Mouse (Mus musculus): ENCODE measurements around the gene Dync1i1. TPM values are rescaled to one million over a fixed set of nuclear protein-coding genes. Genes with fewer than 3 reads are reported as not detected.
A peak's percentile ranks its signal among the peaks of the same experiment; 100 is the strongest.

Gene Dync1i1
- polyA plus RNA-seq, 1 experiment from 2014 or later, result 3.7 TPM

- peak overlapping the region; percentile 35 for H3K4me2 ChIP-seq
- H3K9me3 ChIP-seq (replicated peaks), result no peaks in the 10 kb centered on the region
- H3K9ac ChIP-seq, result no peak overlapping the region
- 44% methylated on average over 25 of the region's 25 CpGs for whole genome bisulfite sequencing
- ATAC-seq (replicated peaks; ENCODE audit: low FRiP score), result peak; percentile 49; the same call in 1 of the 2 replicates
- peak overlapping the region; percentile 13 for H3K4me3 ChIP-seq (replicated peaks)
- no peaks in the 10 kb centered on the region for H3K27me3 ChIP-seq
- H3K36me3 ChIP-seq, result no peaks in the 10 kb centered on the region
- no peak overlapping the region for H3K27ac ChIP-seq
- H3K4me1 ChIP-seq, result peaks cover 13% of the 10 kb centered on the region; the same call in 1 of the 2 replicates
Observed at GRCm38 (mm10) chr6:5991817-5992755, 266.6 kb downstream of the Dync1i1 start.

DNA sequence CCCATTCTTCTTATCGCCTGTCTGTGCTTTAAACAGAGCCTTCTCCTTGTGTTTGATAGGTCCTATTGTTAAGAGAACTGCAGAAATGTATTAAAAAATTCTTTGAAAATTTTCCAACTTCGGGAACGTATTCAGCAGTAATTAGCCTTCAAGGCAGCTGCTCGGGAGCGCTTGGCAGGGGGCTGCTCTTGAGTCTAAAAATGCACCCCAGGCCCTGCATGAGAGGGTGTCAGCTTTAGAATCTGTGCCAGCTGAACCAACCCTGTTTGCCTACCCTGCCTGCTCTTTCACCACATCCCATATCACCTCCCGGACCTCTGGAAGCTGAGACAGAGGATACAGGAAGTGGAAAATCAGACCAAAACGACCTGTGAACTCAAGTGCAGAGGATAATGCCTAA, 267.6 kb downstream of the Dync1i1 start:
- no peaks in the 10 kb centered on the region for H3K27me3 ChIP-seq
- 48% methylated on average over 7 of the region's 7 CpGs for WGBS
- H3K9me3 ChIP-seq (replicated peaks), result no peaks in the 10 kb centered on the region
- no peak for ATAC-seq (replicated peaks; ENCODE audit: low FRiP score)
- H3K27ac ChIP-seq, result no peak overlapping the region
- no peak overlapping the region for H3K9ac ChIP-seq
- H3K4me3 ChIP-seq (replicated peaks), result no peak overlapping the region
- H3K36me3 ChIP-seq, result no peaks in the 10 kb centered on the region
- peaks cover 13% of the 10 kb centered on the region; the same call in 1 of the 2 replicates for H3K4me1 ChIP-seq
- H3K4me2 ChIP-seq, result no peak overlapping the region

DNA sequence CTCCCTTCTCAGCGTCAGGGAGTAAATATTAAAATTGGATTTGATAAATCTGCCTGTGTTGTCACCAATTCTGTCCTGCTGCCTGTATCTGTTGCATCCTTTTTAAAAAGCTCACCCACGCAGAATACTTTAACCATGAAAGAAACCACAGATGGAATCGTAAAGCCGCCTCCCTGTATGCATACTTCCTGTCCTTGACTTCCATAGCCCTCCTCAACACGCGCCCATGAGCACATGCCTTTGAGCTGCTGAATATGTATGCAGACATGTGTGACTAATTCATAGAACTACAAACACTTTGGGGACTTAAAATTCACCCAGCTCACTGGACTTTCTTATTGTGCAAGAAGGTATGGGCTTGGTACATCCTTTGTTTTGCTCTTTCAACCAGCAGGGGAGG, 272.1 kb downstream of the Dync1i1 start:
- 71% methylated on average over 6 of the region's 6 CpGs for WGBS

DNA sequence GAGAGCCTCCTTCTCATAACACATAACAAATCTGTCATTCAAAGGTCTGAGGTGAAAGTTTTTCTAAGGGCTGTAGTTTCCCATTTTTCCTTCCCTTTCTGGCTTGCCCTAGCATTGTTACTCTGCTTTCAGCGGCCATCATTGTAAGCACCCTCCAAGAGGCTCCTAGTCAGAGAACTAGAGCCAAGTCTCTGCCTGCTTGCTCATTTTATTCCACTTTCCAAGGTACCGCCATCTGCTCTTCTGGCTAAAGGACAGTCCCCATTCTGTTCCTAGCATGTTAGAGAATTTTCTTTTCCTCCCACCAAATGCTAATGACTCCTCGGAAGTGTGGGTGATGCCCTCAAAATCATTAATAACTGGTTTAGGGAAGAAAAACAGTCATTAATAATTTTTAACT, 276.6 kb downstream of the Dync1i1 start:
- H3K36me3 ChIP-seq, result no peaks in the 10 kb centered on the region

More for the DNA sequence above, 272.1 kb downstream of the Dync1i1 start:
- no peak overlapping the region for H3K4me3 ChIP-seq (replicated peaks)
- H3K9ac ChIP-seq, result no peak overlapping the region
- H3K27ac ChIP-seq, result no peak overlapping the region
- no peak overlapping the region for H3K4me2 ChIP-seq
- ATAC-seq (replicated peaks; ENCODE audit: low FRiP score), result no peak
- no peaks in the 10 kb centered on the region for H3K9me3 ChIP-seq (replicated peaks)
- peaks cover 5% of the 10 kb centered on the region; the same call in 1 of the 2 replicates for H3K4me1 ChIP-seq
- H3K36me3 ChIP-seq, result no peaks in the 10 kb centered on the region
- no peaks in the 10 kb centered on the region for H3K27me3 ChIP-seq

DNA sequence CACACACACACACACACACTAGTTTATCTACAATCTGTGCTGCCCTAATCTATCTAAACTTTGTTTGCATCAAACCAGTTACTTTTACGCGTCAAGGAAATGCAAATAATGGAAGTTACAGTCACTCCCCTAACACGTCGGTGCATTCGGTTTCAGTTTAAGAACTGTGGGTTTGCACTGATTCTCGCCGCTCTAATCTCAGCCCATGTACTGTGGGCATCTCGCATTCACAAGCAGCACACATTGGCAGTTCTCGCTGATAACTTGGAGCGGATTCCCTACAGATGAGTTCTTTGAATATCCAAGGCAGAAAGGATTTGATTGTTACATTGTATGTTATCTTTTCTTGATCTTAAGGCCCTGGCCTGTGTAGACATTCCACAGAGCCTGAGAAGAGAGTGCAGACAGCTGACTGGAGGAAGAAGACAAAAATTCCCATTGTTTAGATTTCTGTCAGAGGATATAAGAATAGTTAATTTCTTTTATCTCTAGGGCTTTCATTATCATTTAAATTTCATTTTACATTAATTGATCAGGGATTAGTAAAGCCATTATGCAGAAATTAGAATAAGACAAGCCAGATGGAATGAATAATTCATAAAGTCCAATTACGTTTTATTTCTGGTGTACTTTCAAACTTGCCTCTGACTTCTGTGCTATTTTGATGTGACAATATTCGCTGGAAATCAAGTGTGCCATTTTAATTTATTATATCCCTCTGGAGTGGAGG, 279.5 kb downstream of the Dync1i1 start:
- H3K4me1 ChIP-seq, result peaks cover 3% of the 10 kb centered on the region; the same call in 1 of the 2 replicates
- H3K36me3 ChIP-seq, result no peaks in the 10 kb centered on the region
- no peak overlapping the region for H3K27ac ChIP-seq
- H3K9ac ChIP-seq, result no peak overlapping the region
- no peaks in the 10 kb centered on the region for H3K9me3 ChIP-seq (replicated peaks)
- no peak for ATAC-seq (replicated peaks; ENCODE audit: low FRiP score)
- 0 out of 2 replicates have a peak, but pooled peaks cover 4% of the 10 kb centered on the region for H3K27me3 ChIP-seq
- no peak overlapping the region for H3K4me3 ChIP-seq (replicated peaks)
- no peak overlapping the region for H3K4me2 ChIP-seq
- 72% methylated on average over 12 of the region's 12 CpGs for WGBS

More for the DNA sequence above, 276.6 kb downstream of the Dync1i1 start:
- H3K27ac ChIP-seq, result no peak overlapping the region
- peaks cover 3% of the 10 kb centered on the region; the same call in 1 of the 2 replicates for H3K4me1 ChIP-seq
- 0 out of 2 replicates have a peak, but pooled peaks cover 4% of the 10 kb centered on the region for H3K27me3 ChIP-seq
- 68% methylated on average over 3 of the region's 3 CpGs for WGBS
- no peak overlapping the region for H3K4me2 ChIP-seq
- no peaks in the 10 kb centered on the region for H3K9me3 ChIP-seq (replicated peaks)
- no peak for ATAC-seq (replicated peaks; ENCODE audit: low FRiP score)
- no peak overlapping the region for H3K4me3 ChIP-seq (replicated peaks)
- no peak overlapping the region for H3K9ac ChIP-seq

DNA sequence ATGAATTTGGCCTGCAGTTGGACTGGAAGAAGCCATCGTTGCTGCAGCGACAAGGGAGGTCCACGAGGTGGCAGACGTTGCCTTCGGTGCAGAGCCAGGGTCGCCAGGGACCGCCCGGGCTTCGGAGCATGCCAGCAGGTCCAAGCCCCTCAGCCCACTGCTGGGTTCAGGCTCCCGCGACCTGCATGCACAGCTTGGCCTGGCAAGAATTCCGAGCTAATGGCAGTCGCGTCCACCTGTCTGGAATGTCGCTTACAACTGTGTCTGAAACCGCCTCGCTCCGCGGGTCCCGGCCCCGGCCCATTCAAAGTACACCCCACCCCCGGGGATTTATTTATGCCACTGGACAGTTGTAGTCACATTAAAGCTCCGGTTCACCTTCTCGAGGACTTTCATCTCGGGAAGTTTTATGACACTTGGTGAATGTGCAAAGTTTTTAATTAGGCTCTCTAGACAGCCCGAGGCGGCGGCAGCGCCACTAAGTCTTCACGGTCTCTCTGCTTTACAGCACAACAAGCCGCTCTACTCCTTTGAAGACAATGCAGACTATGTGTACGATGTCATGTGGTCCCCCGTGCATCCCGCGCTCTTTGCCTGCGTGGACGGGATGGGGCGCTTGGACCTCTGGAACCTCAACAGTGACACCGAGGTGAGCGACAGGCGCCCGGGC, 280.5 kb downstream of the Dync1i1 start:
- Histone ChIP-seq H3K9ac (peak overlapping the region; percentile 33), H3K36me3 (no peaks in the 10 kb centered on the region), H3K27ac (no peak overlapping the region), H3K4me2 (peak overlapping the region; percentile 94), H3K4me3 (replicated peaks) (peak overlapping the region; percentile 56), H3K27me3 (0 out of 2 replicates have a peak, but pooled peaks cover 4% of the 10 kb centered on the region), H3K4me1 (peaks cover 3% of the 10 kb centered on the region; the same call in 1 of the 2 replicates), H3K9me3 (replicated peaks) (no peaks in the 10 kb centered on the region)
- 2% methylated on average over 42 of the region's 42 CpGs for WGBS
- peak; percentile 98 for ATAC-seq (replicated peaks; ENCODE audit: low FRiP score)

DNA sequence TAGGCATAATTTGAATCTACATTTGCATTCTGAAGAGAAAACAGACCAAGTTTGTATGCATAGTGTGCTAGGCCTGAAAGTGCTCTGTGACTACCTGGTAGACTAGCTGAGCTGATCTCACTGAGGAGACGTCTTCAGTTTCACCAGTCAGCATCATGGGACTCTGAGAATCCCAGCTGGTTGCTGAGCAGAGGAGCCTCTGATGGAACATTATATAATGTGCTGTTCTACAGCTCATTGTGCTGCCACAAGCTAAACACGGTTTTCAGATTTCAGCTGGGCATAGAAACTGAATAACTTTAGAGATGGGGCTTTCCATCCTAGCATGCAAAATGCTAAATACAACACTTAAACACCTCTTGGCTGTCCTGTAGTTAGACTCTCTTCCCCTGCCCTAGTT, 285.9 kb downstream of the Dync1i1 start:
- H3K36me3 ChIP-seq, result no peaks in the 10 kb centered on the region
- H3K9ac ChIP-seq, result no peak overlapping the region
- no peak overlapping the region for H3K4me2 ChIP-seq
- H3K9me3 ChIP-seq (replicated peaks), result no peaks in the 10 kb centered on the region
- no peaks in the 10 kb centered on the region; the same call in 1 of the 2 replicates for H3K4me1 ChIP-seq
- no peak for ATAC-seq (replicated peaks; ENCODE audit: low FRiP score)
- H3K27me3 ChIP-seq, result 0 out of 2 replicates have a peak, but pooled peaks cover 2% of the 10 kb centered on the region
- H3K27ac ChIP-seq, result no peak overlapping the region
- WGBS, result 82% methylated on average over 2 of the region's 2 CpGs
- no peak overlapping the region for H3K4me3 ChIP-seq (replicated peaks)

- Histone ChIP-seq H3K9me3 (replicated peaks) (no peaks in the 10 kb centered on the region), H3K4me1 (no peaks in the 10 kb centered on the region), H3K9ac (no peak overlapping the region), H3K27me3 (no peaks in the 10 kb centered on the region), H3K36me3 (no peaks in the 10 kb centered on the region), H3K27ac (no peak overlapping the region), H3K4me2 (0 out of 2 replicates have a peak overlapping the region, but pooled peaks have one; percentile 12), H3K4me3 (replicated peaks) (no peak overlapping the region)
- WGBS, result 44% methylated on average over 15 of the region's 15 CpGs
- no peak for ATAC-seq (replicated peaks; ENCODE audit: low FRiP score)
Observed at GRCm38 (mm10) chr6:6015616-6016015, 290.2 kb downstream of the Dync1i1 start.

GRCm38 (mm10) chr6:6016931-6017330, 291.5 kb downstream of the Dync1i1 start:
- Histone ChIP-seq H3K27me3 (no peaks in the 10 kb centered on the region), H3K36me3 (no peaks in the 10 kb centered on the region), H3K4me2 (no peak overlapping the region), H3K9me3 (replicated peaks) (no peaks in the 10 kb centered on the region), H3K9ac (no peak overlapping the region), H3K27ac (no peak overlapping the region), H3K4me1 (no peaks in the 10 kb centered on the region), H3K4me3 (replicated peaks) (no peak overlapping the region)
- WGBS, result 40% methylated on average over 9 of the region's 9 CpGs
- no peak for ATAC-seq (replicated peaks; ENCODE audit: low FRiP score)

DNA sequence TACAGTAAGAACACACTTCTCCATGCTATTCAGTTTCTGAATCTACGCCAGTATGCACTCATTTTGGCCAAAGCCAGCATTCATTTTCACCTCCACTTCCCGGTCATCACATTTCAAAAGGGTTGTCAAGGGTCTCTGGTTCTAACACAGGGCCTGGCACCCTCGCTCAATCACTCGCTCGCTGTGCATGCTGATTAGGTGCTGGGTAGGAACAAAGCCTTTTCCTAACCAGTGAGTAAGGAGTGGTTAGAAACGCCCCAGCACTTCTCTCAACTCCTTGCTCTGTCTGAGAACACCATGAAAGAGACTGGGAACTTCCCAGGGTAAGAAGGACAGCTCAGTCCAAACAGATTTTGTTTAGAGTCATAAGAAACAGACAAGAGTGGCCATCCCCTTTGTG, 298.5 kb downstream of the Dync1i1 start:
- Histone ChIP-seq H3K27ac (no peak overlapping the region), H3K27me3 (no peaks in the 10 kb centered on the region), H3K9me3 (replicated peaks) (no peaks in the 10 kb centered on the region), H3K4me2 (no peak overlapping the region), H3K9ac (no peak overlapping the region), H3K36me3 (no peaks in the 10 kb centered on the region), H3K4me3 (replicated peaks) (no peak overlapping the region), H3K4me1 (no peaks in the 10 kb centered on the region)
- no peak for ATAC-seq (replicated peaks; ENCODE audit: low FRiP score)
- WGBS, result 43% methylated on average over 6 of the region's 6 CpGs

DNA sequence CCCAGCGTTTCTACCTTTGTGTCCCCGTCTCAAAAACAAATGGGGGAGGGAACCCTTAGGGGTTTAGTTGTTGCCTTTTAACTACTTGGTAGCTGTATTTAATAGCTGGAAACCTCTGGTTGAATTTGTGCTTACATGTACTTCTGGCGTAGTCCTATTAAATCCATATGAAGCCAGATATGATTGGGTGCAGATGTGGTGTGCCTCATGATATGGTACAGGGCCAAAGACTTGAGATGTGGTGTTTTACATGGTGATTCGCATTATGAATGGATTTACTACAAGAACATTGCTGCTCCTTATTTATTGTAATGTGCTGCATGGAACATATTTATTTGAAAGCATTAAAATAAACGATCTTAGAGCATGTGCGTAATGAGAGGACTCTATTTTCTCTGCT, 302.2 kb downstream of the Dync1i1 start:
- H3K36me3 ChIP-seq, result no peaks in the 10 kb centered on the region
- 91% methylated on average over 6 of the region's 6 CpGs for WGBS
- H3K4me1 ChIP-seq, result no peaks in the 10 kb centered on the region
- no peaks in the 10 kb centered on the region for H3K9me3 ChIP-seq (replicated peaks)
- no peak overlapping the region for H3K4me2 ChIP-seq
- ATAC-seq (replicated peaks; ENCODE audit: low FRiP score), result no peak
- no peak overlapping the region for H3K27ac ChIP-seq
- H3K9ac ChIP-seq, result no peak overlapping the region
- no peaks in the 10 kb centered on the region for H3K27me3 ChIP-seq
- no peak overlapping the region for H3K4me3 ChIP-seq (replicated peaks)
